Mouse (Mus musculus) stomach, embryonic 15.5 days (tissue): ENCODE results near the gene Chmp5. TPM values are rescaled to one million over a fixed set of nuclear protein-coding genes. Genes with fewer than 3 reads are reported as not detected.

ENCODE experiments used
- ATAC-seq: fragments of 200-750 bp; cut with Nextera tagmentation; 2 replicates; pipeline ENCODE4 v1.8.0; 2017; ENCODE audit warnings: low read depth, moderate number of reproducible peaks, moderate TSS enrichment; ENCODE audit not compliant: insufficient read depth, low FRiP score
- H3K27ac ChIP-seq: fragments of 300-500 bp; sonication (generic); 2 replicates; pipeline ENCODE4 v1.5.1; 2015; ENCODE audit warnings: mild to moderate bottlenecking, inconsistent platforms
- H3K27me3 ChIP-seq: fragments of 300-500 bp; sonication (generic); replicated peaks from 2 replicates; pipeline ENCODE4 v1.6.1; 2015; ENCODE audit warnings: inconsistent platforms
- H3K36me3 ChIP-seq: fragments of 300-500 bp; sonication (generic); 2 replicates; pipeline ENCODE4 v1.6.1; 2015; ENCODE audit warnings: inconsistent platforms
- H3K4me1 ChIP-seq: fragments of 300-500 bp; sonication (generic); 2 replicates; pipeline ENCODE4 v1.6.1; 2015; ENCODE audit warnings: inconsistent platforms
- H3K4me2 ChIP-seq: fragments of 300-500 bp; sonication (generic); 2 replicates; pipeline ENCODE4 v1.6.1; 2015; ENCODE audit warnings: mild to moderate bottlenecking, inconsistent platforms
- H3K4me3 ChIP-seq: fragments of 300-500 bp; sonication (generic); replicated peaks from 2 replicates; pipeline ENCODE4 v1.5.1; 2015; ENCODE audit warnings: inconsistent platforms
- H3K9ac ChIP-seq: fragments of 300-500 bp; sonication (generic); 2 replicates; pipeline ENCODE4 v1.6.1; 2015; ENCODE audit warnings: inconsistent platforms
- H3K9me3 ChIP-seq: fragments of 300-500 bp; sonication (generic); 2 replicates; pipeline ENCODE4 v1.6.1; 2016; ENCODE audit warnings: inconsistent platforms
- WGBS: fragments of 180-500 bp; shearing (Covaris S2); methylation state at CpG from one replicate; pipeline ENCODE4 v1.1.7; 2015; 5-methylcytosine and 5-hydroxymethylcytosine counted together
- microRNA-seq: library from miRNA; unstranded; fragments of <30 nt; microRNA quantifications from one replicate; pipeline ENCODE4, GENCODE M21; 2016
- polyA plus RNA-seq: library from polyadenylated mRNA; unstranded; fragments of >200 nt; fragmentation: Nextera tagmentation; extraction: Ambion mirVana; gene quantifications from 2 replicates; pipeline ENCODE4 v1.2.1, GENCODE M21; 2015

Chmp5 gene
- polyA plus RNA-seq, 1 experiment from 2014 or later: 108 TPM

GRCm38 (mm10) chr4:40982486-40982885, 34.3 kb downstream of the Chmp5 start:
- H3K27ac ChIP-seq: no peak overlapping the region
- H3K4me3 ChIP-seq: no peak overlapping the region
- 73% methylated on average over 3 of the region's 3 CpGs for WGBS
- H3K9ac ChIP-seq: no peak overlapping the region
- H3K4me1 ChIP-seq: no peaks in the 10 kb centered on the region
- no peak overlapping the region for H3K4me2 ChIP-seq
- ATAC-seq: no peak
- peaks cover 32% of the 10 kb centered on the region for H3K36me3 ChIP-seq
- no peaks in the 10 kb centered on the region for H3K9me3 ChIP-seq
- H3K27me3 ChIP-seq: no peaks in the 10 kb centered on the region

DNA sequence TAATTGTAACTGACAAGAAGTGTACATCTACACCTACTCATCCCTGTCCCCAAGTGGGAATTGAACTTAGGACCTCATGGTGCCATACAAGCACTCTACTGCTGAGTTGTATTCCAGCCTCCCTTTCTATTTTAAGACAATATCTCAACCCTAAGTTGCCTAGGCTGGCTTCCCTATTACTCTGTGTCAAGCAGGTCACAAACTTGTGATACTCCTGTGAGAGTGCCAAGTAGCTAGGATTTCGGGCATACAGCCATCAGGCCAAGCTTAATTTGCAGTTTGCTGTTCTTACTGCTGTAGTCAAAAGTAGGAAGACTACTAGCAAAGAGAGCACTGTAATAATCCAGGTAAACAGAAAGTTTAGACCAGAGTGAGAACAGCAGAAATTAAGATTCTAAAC, 35.5 kb downstream of the Chmp5 start:
- Histone ChIP-seq H3K4me1 (no peaks in the 10 kb centered on the region), H3K4me3 (no peak overlapping the region), H3K9ac (no peak overlapping the region), H3K9me3 (no peaks in the 10 kb centered on the region), H3K4me2 (no peak overlapping the region), H3K27ac (no peak overlapping the region), H3K27me3 (no peaks in the 10 kb centered on the region), H3K36me3 (peaks cover 32% of the 10 kb centered on the region)
- no peak for ATAC-seq
- 91% methylated on average over 1 of the region's 1 CpGs for WGBS

DNA sequence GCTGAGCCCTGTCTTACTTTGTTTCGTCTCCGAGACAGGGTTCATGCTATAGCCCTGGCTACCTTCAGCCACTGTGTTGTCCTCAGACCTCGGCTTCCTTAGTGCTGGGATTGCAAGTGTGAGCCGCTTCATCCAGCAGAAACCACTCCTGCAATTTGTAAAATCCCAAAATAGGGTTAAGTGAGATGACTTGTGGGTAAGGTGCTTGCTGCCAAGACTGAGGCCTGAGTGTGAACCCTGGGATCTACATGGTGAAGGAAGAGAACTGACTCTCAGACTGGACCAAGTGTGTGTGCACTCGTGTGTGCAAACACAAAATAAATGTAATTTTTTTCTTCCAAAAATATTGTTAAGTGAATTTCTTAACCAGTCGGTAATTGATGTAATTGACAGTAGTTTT, 41.4 kb downstream of the Chmp5 start:
- Histone ChIP-seq H3K4me1 (no peaks in the 10 kb centered on the region), H3K4me3 (no peak overlapping the region), H3K9ac (no peak overlapping the region), H3K36me3 (peaks cover 68% of the 10 kb centered on the region), H3K27me3 (no peaks in the 10 kb centered on the region), H3K27ac (no peak overlapping the region), H3K4me2 (no peak overlapping the region), H3K9me3 (no peaks in the 10 kb centered on the region)
- no peak for ATAC-seq
- 90% methylated on average over 6 of the region's 6 CpGs for WGBS

DNA sequence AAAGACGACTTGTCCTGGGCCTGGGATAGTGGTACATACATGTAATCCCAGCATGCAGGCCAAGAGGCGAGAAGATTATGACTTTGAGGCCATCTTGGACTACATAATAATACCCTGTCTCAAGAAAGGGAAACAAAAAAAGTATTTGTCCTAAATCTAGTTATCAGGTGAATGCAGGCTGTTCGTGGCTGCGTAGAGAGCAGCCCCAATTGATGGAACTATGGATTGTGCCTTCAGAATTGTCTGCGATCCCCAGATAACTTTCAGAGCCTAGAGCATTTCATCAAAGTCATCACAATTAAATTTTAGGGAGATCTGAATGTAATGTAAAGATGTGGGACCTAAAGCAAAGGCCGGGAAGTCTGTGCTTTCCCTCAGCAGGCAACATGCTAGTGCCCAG, 48.1 kb downstream of the Chmp5 start:
- Histone ChIP-seq H3K9ac (no peak overlapping the region), H3K27ac (no peak overlapping the region), H3K4me2 (no peak overlapping the region), H3K36me3 (peaks cover 65% of the 10 kb centered on the region), H3K27me3 (no peaks in the 10 kb centered on the region), H3K4me1 (no peaks in the 10 kb centered on the region), H3K4me3 (no peak overlapping the region), H3K9me3 (no peaks in the 10 kb centered on the region)
- 93% methylated on average over 6 of the region's 6 CpGs for WGBS
- no peak for ATAC-seq

DNA sequence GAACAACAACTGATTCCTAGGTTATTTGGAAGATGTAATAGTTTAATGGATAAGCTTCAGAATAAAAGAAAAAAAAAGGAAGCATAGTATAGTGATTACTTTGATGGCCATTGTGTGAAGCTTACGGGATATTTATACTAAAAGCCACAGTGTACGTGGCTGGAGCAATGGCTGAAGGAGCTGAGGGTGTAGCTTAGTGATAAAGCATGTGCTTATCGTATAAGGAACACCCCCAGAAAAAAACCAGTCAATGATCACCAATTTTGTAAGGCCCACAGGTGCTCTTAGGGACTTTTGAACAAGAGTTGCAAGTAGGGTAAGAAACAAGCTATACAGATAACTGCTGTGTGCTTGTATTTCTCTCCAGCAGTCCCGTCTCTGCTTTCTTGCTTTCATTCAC, 49.7 kb downstream of the Chmp5 start:
- no peak overlapping the region for H3K4me3 ChIP-seq
- H3K27me3 ChIP-seq: no peaks in the 10 kb centered on the region
- no peak overlapping the region for H3K9ac ChIP-seq
- no peak for ATAC-seq
- 91% methylated on average over 4 of the region's 4 CpGs for WGBS
- H3K9me3 ChIP-seq: no peaks in the 10 kb centered on the region
- H3K27ac ChIP-seq: no peak overlapping the region
- H3K36me3 ChIP-seq: peaks cover 60% of the 10 kb centered on the region
- no peaks in the 10 kb centered on the region for H3K4me1 ChIP-seq
- no peak overlapping the region for H3K4me2 ChIP-seq

GRCm38 (mm10) chr4:41000271-41000670, 52.1 kb downstream of the Chmp5 start:
- Histone ChIP-seq H3K9ac (no peak overlapping the region), H3K27ac (no peak overlapping the region), H3K4me3 (no peak overlapping the region), H3K36me3 (peaks cover 61% of the 10 kb centered on the region), H3K4me1 (no peaks in the 10 kb centered on the region), H3K27me3 (no peaks in the 10 kb centered on the region), H3K9me3 (no peaks in the 10 kb centered on the region), H3K4me2 (no peak overlapping the region)
- ATAC-seq: no peak
- 72% methylated on average over 1 of the region's 1 CpGs for WGBS

DNA sequence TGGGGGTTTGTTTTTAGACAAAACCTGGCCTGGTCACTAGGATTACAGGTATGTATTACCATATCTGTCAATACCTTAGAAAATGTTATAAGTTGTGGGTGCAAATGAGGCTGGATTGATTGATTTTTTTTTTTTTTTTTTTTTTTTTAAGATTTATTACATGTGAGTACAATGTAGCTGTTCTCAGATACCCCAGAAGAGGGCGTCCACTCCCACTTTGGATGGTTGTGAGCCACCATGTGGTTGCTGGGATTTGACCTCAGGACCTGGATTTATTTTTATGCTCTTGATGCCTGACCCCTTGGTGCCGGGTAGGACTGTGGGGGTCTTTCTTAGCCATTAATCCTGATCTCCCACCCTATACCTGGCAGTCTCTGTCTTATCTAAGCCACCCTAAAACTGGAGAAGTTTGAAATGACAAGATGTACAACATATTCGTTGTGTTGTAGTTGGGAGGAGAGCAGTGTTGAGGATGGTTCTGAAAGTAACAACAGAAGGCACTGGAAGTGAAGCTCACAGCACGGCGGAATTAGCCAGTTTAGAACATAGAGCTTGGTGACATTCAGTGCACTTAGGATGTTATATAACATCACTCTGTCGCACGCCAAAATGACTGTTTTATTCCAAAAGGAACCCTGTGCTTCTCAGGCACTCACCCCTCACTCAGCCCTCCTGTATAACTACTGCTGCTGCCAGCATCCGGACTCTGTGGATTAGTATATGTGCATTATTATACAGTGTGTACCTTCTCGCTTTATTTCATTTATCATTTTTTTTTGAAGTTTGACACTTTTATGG, 52.8 kb downstream of the Chmp5 start:
- H3K4me1 ChIP-seq: no peaks in the 10 kb centered on the region
- no peak overlapping the region for H3K27ac ChIP-seq
- H3K4me2 ChIP-seq: no peak overlapping the region
- H3K36me3 ChIP-seq: peaks cover 59% of the 10 kb centered on the region
- no peak overlapping the region for H3K4me3 ChIP-seq
- no peaks in the 10 kb centered on the region for H3K9me3 ChIP-seq
- H3K9ac ChIP-seq: no peak overlapping the region
- ATAC-seq: no peak
- no peaks in the 10 kb centered on the region for H3K27me3 ChIP-seq
- WGBS: 84% methylated on average over 9 of the region's 9 CpGs

DNA sequence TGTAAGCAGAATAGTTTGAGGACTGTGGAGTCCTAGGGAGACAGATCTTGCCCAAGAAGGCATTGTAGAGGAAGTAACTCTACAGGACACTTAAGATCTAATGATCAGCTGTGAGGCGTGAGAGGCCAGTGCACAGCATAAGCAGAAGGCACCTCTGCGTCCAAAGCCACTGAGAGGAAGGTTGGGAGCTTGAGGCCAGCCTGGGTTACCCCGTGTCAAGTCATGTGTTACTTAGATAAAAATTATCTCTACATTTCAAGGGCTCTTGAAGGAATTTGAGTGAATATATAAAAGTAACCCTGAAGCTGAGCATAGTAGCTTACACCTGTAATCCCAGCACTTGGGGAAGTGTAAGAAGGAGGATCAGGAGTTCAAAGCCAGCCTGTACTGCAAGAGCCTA, 65.1 kb downstream of the Chmp5 start:
- no peak overlapping the region for H3K27ac ChIP-seq
- no peaks in the 10 kb centered on the region for H3K27me3 ChIP-seq
- H3K4me1 ChIP-seq: no peaks in the 10 kb centered on the region
- H3K9ac ChIP-seq: no peak overlapping the region
- peaks cover 54% of the 10 kb centered on the region for H3K36me3 ChIP-seq
- H3K9me3 ChIP-seq: no peaks in the 10 kb centered on the region
- no peak overlapping the region for H3K4me2 ChIP-seq
- H3K4me3 ChIP-seq: no peak overlapping the region
- 81% methylated on average over 3 of the region's 3 CpGs for WGBS
- ATAC-seq: no peak

Small RNA genes within 50 kb of the gene (microRNA-seq; reads per million reads assigned to microRNA genes)
- 2.1 reads per million, percentile 4 among the genes with 10 or more reads in this experiment for gene Mir3094

Other genes with a start within 250 kb of the Chmp5 start
- 24.2 and 25.0 TPM in 2 replicates for gene Aptx, start 245.2 kb upstream of the Chmp5 start, polyA plus RNA-seq
- gene Dnaja1, start 226.3 kb upstream of the Chmp5 start, polyA plus RNA-seq: 361 and 370 TPM in 2 replicates
- 137 and 144 TPM in 2 replicates for gene Smu1, start 190.5 kb upstream of the Chmp5 start, polyA plus RNA-seq
- 47.2 and 47.8 TPM in 2 replicates for gene B4galt1, start 94.4 kb upstream of the Chmp5 start, polyA plus RNA-seq
- gene Spink4, start 28.4 kb upstream of the Chmp5 start, polyA plus RNA-seq: 40.4 and 53.4 TPM in 2 replicates
- 225 and 233 TPM in 2 replicates for gene Bag1, start 113 bp upstream of the Chmp5 start, polyA plus RNA-seq
- 76.9 and 81.8 TPM in 2 replicates for gene Nfx1, start 22.5 kb downstream of the Chmp5 start, polyA plus RNA-seq
- 0.35 and 0.42 TPM in 2 replicates for gene Aqp7, start 99.7 kb downstream of the Chmp5 start, polyA plus RNA-seq
- gene Aqp3, start 149.8 kb downstream of the Chmp5 start, polyA plus RNA-seq: 44.5 and 73.3 TPM in 2 replicates
- gene Nol6, start 176.0 kb downstream of the Chmp5 start, polyA plus RNA-seq: 20.1 and 25.2 TPM in 2 replicates
- gene Ube2r2, start 187.3 kb downstream of the Chmp5 start, polyA plus RNA-seq: 67.0 and 68.6 TPM in 2 replicates